Mouse (Mus musculus): ENCODE measurements around the gene Olfr559. TPM values are rescaled to one million over a fixed set of nuclear protein-coding genes. Genes with fewer than 3 reads are reported as not detected.

Olfr559 gene
- not detected in 2 replicates for polyA plus RNA-seq (2012; rRNA removed; ENCODE audit: low replicate concordance)

DNA sequence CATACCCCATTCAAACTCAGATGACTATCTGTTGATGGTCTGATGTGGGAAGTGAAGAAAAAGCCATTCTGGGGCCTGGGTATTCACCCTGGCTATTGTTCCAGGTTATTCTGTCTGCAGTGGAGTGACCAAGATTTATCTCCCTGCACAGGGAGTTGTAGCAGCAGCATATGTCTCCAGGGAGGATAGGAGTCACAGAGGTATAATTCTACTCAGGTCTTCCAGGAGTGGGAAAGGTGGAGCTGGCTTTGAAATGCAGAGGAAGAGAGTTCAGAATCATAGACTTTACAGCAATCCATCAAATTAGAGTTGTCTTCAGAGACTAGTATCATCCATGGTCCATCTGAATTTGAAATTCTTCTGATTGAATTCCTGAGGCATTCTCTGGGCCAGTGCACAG, at the start of gene Olfr559:
TSS of gene Olfr559 (minus strand) at position 101 of the 400 bp plus-strand sequence.

DNA sequence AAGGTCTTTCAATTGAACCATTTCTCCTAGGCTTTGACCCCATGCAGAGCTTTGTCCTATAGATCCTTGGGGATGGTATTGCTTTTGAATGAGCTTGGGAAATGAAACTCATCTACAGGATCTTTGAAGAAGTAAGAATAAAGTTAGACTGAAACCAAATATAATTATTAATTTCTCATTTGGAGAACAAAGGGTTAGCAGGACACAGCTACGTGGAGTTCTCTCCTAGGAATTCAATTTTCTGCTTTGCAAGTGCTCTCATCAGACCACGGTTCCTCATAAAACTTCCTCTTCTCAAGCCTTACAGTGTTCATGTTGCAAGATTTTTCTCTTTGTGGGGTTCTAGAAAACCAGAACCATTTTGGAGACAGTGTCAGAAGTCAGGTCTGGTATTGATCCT, 43.6 kb upstream of the Olfr559 start, which contains the start of gene Olfr561:
TSS of gene Olfr561 (plus strand) at position 301 of the 400 bp plus-strand sequence.

DNA sequence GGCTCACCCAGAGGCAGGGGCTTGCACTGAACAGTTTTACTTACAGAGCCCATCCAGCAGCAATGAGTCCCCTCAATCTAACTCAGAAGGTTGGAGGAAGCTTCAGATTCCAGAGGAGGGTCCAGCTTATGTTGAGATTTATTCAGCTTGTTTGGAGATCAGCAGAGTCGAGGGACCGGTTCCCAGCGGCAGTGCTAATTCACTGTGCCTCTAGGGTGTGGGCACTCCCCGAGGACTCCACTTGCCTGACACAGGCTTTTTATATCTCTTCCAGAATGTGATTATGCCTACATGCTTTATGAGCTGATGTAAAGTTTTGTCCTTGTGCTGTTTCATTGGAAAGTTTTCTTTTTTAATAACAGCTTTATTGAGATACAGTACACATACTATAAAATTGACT, 32.0 kb upstream of the Olfr559 start, which contains the start of the genes Olfr560 and Olfr78:
TSS of gene Olfr560 (minus strand) at position 101 of the 400 bp plus-strand sequence.
TSS of gene Olfr78 (minus strand) at position 206 of the 400 bp plus-strand sequence.

DNA sequence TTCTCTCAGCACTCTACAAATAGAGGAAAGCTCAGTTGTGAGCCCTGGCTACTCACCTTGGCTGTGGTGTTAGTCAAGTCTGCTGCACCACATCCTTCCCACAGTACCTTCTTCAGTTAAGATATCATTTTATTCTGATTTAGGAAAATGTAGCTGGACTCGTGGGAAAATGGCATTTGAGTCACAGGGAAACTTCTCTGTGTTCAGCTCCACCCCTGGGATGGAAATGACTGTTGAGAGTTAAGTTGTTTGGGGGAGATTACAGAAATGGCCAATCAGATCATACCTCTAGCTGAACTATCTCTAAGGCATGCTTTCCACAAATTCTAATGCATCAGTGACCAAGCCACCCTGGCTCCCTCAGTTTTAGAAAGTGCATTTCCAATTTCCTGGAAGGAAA, 8.3 kb downstream of the Olfr559 start, which contains the start of gene Olfr33:
TSS of gene Olfr33 (minus strand) at position 101 of the 400 bp plus-strand sequence.

DNA sequence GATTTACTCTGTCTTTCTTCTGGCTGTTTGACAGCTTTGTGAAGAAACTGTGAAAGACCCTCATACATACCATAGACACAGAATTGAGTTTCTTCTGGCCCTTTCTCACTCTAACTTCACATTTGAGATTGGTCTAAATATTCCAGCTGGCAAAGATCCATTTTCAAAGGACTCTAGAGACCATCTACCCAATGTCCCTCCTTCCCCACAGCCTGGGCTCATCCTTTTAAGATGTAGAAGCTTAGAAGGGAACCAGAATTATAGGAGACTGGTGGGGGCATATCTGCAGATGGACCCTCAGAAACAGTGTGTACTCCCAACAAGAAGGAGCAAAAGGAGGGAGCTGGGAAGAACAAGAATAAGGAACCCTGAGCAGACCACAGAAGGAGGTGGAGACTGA, 25.4 kb downstream of the Olfr559 start, which contains the start of gene Olfr558:
TSS of gene Olfr558 (plus strand) at position 301 of the 400 bp plus-strand sequence.

DNA sequence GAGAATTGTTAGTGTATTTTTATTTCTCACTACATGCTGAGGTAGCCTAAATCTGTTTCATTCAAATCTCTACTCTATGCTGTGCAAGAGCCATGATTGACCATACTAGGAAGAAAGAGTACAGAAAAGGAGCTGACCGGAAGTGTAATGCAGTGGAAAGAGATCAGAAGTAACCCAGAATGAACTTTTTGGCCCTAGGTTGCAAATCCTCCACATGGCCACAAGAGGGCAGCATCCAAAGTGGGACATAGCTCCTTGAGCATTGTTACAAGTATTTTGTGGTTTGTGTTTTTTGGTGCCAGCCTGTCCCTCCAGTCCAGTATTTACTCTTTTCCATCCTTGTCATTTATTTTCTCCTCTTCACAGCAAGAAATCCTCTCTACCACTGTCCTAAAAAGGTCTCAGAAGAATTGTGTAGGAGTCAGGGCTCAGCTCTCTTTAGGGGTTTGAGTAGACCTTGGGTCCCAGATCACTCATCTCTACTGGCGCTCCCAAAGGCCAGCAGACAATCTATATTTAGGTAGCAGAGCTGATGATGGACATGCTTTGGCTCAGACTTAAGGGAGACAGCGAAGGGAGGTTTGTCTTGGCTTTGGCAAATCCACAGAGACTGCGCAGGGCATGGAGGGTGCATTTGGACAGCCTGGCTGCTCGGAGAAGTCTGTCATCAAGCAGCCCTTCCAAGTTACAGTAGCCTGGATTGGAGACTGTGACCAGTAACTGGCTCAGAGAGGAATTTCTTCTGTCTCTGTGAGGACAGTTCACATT, 31.7 kb downstream of the Olfr559 start, which contains the start of gene Olfr557:
TSS of gene Olfr557 (plus strand) at position 553 of the 768 bp plus-strand sequence.

DNA sequence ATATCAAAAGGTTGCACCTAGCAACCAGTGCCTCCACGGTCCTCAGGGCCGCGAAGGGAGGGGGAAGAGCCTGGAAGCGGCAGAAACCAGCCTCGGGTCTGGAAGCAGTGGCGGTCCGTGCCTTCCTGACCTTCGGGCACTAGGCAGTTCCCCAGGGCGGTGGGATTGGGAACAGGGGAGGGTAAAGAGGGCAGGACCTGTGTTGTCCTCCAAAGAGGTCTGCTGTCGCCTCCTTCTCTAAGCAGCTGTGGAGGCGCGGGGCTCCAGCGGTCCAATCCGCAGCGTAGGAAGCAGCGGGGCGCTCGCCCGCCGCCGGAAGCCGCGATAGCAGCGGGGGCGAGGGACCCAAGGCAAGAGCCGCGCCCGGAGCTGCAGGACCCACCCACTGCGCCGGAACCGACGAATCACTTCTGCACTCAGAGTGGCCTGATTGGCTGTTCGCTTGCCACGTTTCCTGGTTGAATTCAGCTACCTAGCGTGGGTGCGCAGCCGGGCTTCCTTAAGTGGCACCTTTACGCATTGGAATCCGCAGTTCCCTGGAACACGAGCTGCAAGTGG, 40.3 kb downstream of the Olfr559 start, which contains the start of gene Trim68:
TSS of gene Trim68 (minus strand) at position 384 of the 558 bp plus-strand sequence.

Other genes with a start within 250 kb of the Olfr559 start
- not detected in 2 replicates for gene Olfr543, start 245.8 kb downstream of the Olfr559 start, polyA plus RNA-seq (2012; rRNA removed; ENCODE audit: low replicate concordance)
- gene Olfr544, start 239.2 kb downstream of the Olfr559 start, polyA plus RNA-seq (2012; rRNA removed; ENCODE audit: low replicate concordance) = not detected in 2 replicates
- gene Olfr545, start 227.9 kb downstream of the Olfr559 start, polyA plus RNA-seq (2012; rRNA removed; ENCODE audit: low replicate concordance) = not detected in 2 replicates
- gene Olfr547, start 192.7 kb downstream of the Olfr559 start, polyA plus RNA-seq (2012; rRNA removed; ENCODE audit: low replicate concordance) = not detected in 2 replicates
- gene Olfr548-ps1, start 186.6 kb downstream of the Olfr559 start, polyA plus RNA-seq (2012; rRNA removed; ENCODE audit: low replicate concordance) = not detected in 2 replicates
- gene Olfr549, start 177.6 kb downstream of the Olfr559 start, polyA plus RNA-seq (2012; rRNA removed; ENCODE audit: low replicate concordance) = not detected in 2 replicates
- 1.1 and 1.4 TPM in 2 replicates for gene Trim21, start 162.0 kb downstream of the Olfr559 start, polyA plus RNA-seq (2012; rRNA removed; ENCODE audit: low replicate concordance)
- not detected in 2 replicates for gene Olfr550, start 156.0 kb downstream of the Olfr559 start, polyA plus RNA-seq (2012; rRNA removed; ENCODE audit: low replicate concordance)
- not detected in 2 replicates for gene Olfr551, start 135.6 kb downstream of the Olfr559 start, polyA plus RNA-seq (2012; rRNA removed; ENCODE audit: low replicate concordance)
- gene Olfr552, start 129.7 kb downstream of the Olfr559 start, polyA plus RNA-seq (2012; rRNA removed; ENCODE audit: low replicate concordance) = not detected in 2 replicates
- gene Olfr553, start 109.3 kb downstream of the Olfr559 start, polyA plus RNA-seq (2012; rRNA removed; ENCODE audit: low replicate concordance) = not detected in 2 replicates
- not detected in 2 replicates for gene Olfr554, start 89.1 kb downstream of the Olfr559 start, polyA plus RNA-seq (2012; rRNA removed; ENCODE audit: low replicate concordance)
- not detected in 2 replicates for gene Olfr555, start 68.7 kb downstream of the Olfr559 start, polyA plus RNA-seq (2012; rRNA removed; ENCODE audit: low replicate concordance)
- gene Olfr556, start 62.6 kb downstream of the Olfr559 start, polyA plus RNA-seq (2012; rRNA removed; ENCODE audit: low replicate concordance) = not detected in 2 replicates
- 1.7 and 3.0 TPM in 2 replicates for gene Trim68, start 40.2 kb downstream of the Olfr559 start, polyA plus RNA-seq (2012; rRNA removed; ENCODE audit: low replicate concordance)
- not detected in 2 replicates for gene Olfr557, start 31.6 kb downstream of the Olfr559 start, polyA plus RNA-seq (2012; rRNA removed; ENCODE audit: low replicate concordance)
- gene Olfr558, start 25.3 kb downstream of the Olfr559 start, polyA plus RNA-seq (2012; rRNA removed; ENCODE audit: low replicate concordance) = 0.07 and 0.09 TPM in 2 replicates
- not detected in 2 replicates for gene Olfr33, start 8.4 kb downstream of the Olfr559 start, polyA plus RNA-seq (2012; rRNA removed; ENCODE audit: low replicate concordance)
- gene Olfr560, start 31.9 kb upstream of the Olfr559 start, polyA plus RNA-seq (2012; rRNA removed; ENCODE audit: low replicate concordance) = not detected in 2 replicates
- 0.24 and 0.67 TPM in 2 replicates for gene Olfr78, start 32.0 kb upstream of the Olfr559 start, polyA plus RNA-seq (2012; rRNA removed; ENCODE audit: low replicate concordance)
- not detected in 2 replicates for gene Olfr561, start 43.7 kb upstream of the Olfr559 start, polyA plus RNA-seq (2012; rRNA removed; ENCODE audit: low replicate concordance)
- gene Olfr564, start 76.0 kb upstream of the Olfr559 start, polyA plus RNA-seq (2012; rRNA removed; ENCODE audit: low replicate concordance) = not detected in 2 replicates
- not detected in 2 replicates for gene Olfr566, start 131.3 kb upstream of the Olfr559 start, polyA plus RNA-seq (2012; rRNA removed; ENCODE audit: low replicate concordance)
- gene Olfr568, start 149.6 kb upstream of the Olfr559 start, polyA plus RNA-seq (2012; rRNA removed; ENCODE audit: low replicate concordance) = not detected in 2 replicates
- gene Olfr569, start 163.4 kb upstream of the Olfr559 start, polyA plus RNA-seq (2012; rRNA removed; ENCODE audit: low replicate concordance) = not detected in 2 replicates
- not detected in 2 replicates for gene Olfr570, start 167.1 kb upstream of the Olfr559 start, polyA plus RNA-seq (2012; rRNA removed; ENCODE audit: low replicate concordance)
- not detected in 2 replicates for gene Olfr571, start 190.0 kb upstream of the Olfr559 start, polyA plus RNA-seq (2012; rRNA removed; ENCODE audit: low replicate concordance)
- not detected in 2 replicates for gene Olfr572, start 196.9 kb upstream of the Olfr559 start, polyA plus RNA-seq (2012; rRNA removed; ENCODE audit: low replicate concordance)
- gene Olfr573-ps1, start 215.1 kb upstream of the Olfr559 start, polyA plus RNA-seq (2012; rRNA removed; ENCODE audit: low replicate concordance) = not detected in 2 replicates
- gene Olfr574, start 221.0 kb upstream of the Olfr559 start, polyA plus RNA-seq (2012; rRNA removed; ENCODE audit: low replicate concordance) = not detected in 2 replicates
- gene Olfr575, start 231.3 kb upstream of the Olfr559 start, polyA plus RNA-seq (2012; rRNA removed; ENCODE audit: low replicate concordance) = not detected in 2 replicates
- gene Olfr576, start 235.2 kb upstream of the Olfr559 start, polyA plus RNA-seq (2012; rRNA removed; ENCODE audit: low replicate concordance) = not detected in 2 replicates
- gene Olfr577, start 248.5 kb upstream of the Olfr559 start, polyA plus RNA-seq (2012; rRNA removed; ENCODE audit: low replicate concordance) = not detected in 2 replicates